Mouse (Mus musculus) ovary, postnatal 36 days (tissue): Measurements from ENCODE around the gene Stom.
A peak's percentile ranks its signal among the peaks of the same experiment; 100 is the strongest.

Source experiments
- DNase-seq: peaks from one replicate; pipeline ENCODE4 v3.0.0; 2022; ENCODE audit warnings: low spot score, mixed read lengths

Gene Stom

DNA sequence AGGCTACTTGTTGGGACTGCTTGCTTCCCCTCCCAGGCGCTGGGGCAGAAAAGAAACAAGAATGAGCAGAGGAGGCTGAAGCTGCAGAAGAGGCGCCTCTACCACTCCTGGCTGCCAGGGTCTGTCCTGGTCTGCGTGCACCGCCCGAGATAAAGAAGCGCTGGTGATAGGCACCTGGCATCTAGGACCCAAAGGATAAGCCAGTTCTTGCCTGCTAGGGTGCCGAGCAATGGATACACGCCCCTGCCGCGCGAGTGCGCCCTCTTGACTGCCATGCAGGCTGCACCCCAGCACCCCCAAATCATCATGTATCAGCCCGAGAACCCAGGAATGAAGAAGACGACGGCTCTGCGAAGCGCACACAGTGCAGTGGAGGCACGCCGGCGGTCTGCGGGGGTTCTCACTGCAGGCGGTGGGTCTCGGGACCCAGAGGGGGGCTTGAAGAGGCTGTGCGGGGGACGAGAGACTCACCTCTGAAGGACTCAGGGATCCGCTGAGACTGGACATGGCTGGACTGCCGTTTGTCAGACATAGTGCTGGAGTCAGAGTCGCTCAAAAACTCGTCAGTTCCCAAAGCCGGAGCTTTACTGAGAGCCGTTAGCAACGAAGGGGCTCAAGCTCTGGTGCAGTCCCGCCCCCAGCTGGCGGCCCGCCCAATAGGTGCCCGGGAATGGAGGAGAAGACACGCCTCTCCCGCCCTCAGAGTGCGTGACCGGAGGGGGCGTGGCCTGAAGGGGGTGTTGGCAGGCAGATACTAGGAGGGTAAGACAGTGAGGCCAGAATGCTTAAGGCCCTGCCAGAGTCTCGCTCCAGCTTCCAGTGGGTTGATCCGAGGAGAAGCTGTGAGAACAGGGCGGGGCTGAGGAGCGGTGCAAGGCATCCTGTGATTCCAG, at the start of gene Stom:
Stom (minus strand) TSS at position 589 of the 893 bp plus-strand sequence.
- DNase-seq = peak; percentile 100

- DNase-seq = no peak
Observed at GRCm38 (mm10) chr2:35385441-35385871, 48.7 kb upstream of the Stom start.

DNA sequence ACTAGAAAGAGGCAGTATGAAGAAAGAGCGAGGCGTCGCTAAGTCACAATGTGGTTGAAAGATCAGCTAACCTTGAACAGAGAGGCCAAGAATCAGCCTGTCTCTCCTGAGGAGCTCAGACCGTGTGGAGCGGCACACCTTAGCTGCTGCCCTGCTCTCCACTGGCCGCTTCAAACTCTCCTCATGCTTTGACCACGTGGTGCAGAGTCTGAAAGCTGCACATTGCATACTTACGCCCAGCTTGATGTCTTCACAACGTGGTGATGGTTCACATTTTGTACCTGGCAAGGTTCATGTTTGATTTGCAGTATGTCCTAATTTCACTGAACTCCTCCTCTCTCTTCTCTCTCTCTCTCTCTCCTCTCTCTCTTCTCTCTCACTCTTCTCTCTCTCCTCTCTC, 42.5 kb upstream of the Stom start:
- no peak for DNase-seq

DNA sequence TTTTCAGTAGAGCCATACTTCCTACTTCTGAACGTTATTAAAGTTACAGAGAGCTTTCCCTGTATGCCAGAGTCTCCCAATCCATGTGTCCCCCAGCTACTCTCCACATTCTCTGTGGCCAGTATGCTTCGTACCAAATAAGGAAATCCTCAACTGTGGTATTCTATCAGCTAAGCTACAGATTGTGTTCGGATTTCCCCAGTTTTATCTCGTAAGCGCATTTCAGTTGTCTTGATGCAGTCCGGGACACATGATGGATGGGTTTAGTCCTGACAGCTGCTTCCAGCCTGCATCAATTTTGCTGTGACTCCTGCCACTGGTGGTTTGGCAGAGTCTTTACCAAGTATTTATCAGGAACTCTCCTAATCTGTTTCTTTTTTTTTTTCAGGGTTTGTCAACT, 40.8 kb upstream of the Stom start:
- DNase-seq = no peak

GRCm38 (mm10) chr2:35373003-35373402, 36.2 kb upstream of the Stom start:
- DNase-seq = no peak

GRCm38 (mm10) chr2:35370686-35371085, 33.9 kb upstream of the Stom start:
- DNase-seq = no peak

- no peak for DNase-seq
Observed at GRCm38 (mm10) chr2:35367629-35368028, 30.9 kb upstream of the Stom start, which contains the start of gene 4930568D16Rik. TSS of gene 4930568D16Rik (minus strand) at chr2:35367729.

DNA sequence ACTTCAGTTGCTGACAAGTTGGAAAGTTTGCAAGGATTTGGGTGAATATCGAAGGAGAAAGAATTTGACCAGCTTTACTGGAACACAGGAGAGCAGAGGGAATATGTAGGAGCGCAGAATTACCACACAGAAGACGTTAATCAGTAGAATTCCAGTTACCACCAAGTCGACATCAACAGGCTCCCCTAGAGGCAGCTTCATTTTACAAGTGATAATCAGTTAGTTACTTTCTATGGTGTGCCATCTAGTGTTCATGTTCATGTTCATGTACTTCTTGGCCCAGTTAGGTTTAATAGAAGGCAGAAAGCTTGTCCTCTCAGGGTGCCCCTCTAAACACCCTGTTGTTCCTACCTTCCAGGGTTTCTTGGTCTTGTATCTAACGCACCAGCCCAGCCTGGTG, 12.4 kb upstream of the Stom start:
- DNase-seq = no peak

DNA sequence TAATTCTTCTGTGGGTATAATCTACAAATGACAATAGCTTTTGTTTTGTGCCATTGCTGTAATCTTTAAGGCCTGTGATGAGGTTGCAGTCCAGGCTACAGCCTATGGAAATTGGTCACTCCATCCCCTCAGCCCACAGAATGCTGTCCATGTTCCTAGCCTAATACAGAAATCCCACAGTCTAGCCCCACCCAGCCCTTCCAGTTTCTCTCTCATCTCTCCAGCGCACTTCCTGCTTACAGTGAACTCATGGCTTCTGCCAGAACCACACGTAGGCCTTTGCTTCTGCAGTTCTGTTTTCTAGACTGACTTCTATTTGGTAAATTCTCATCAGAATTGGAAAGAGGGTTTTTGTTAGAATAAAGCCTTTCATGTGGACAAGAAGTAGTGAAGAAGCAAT, 9.2 kb upstream of the Stom start:
- no peak for DNase-seq

DNA sequence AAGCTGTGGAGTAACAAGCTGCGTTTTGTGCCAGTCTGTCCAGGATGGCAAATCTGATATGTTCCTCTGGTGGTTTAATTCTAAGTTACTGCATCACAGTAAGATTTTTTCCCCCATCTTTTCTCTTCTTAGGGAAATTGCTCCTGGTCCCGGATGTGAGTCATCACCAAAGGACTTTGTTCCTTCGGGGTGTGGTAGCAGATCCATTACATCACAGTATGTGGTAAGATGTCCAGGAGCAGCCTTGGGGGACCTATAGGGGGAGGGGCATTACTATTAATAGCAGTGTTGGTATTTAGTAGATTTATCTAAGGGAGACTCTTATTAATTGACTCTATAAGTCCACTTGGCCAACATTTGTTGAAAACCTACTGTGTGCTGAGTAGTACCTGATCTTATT, 5.8 kb upstream of the Stom start:
- no peak for DNase-seq

- DNase-seq = no peak
Observed at GRCm38 (mm10) chr2:35338707-35339106, 1.9 kb upstream of the Stom start.

GRCm38 (mm10) chr2:35338036-35338435, 1.3 kb upstream of the Stom start:
- no peak for DNase-seq

DNA sequence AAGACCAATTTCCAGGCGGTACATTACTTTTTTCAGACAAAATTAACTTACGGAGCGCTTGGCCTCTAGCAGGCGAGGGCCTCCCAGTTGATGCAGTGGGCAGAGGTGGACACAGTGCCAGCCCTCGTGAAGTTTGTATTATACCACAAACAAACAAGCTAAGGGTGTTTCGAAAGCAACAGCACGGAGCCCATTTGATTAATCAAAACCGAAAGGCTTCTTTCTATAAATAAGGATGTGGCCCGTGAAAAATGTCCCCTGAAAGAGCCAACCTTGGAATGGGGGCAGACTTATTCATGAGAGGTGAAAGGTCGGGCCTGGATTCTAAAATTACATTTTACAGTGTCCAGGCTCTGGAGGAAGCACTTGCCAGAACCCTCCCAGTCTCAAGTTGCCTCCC, 643 bp upstream of the Stom start:
- no peak for DNase-seq

DNA sequence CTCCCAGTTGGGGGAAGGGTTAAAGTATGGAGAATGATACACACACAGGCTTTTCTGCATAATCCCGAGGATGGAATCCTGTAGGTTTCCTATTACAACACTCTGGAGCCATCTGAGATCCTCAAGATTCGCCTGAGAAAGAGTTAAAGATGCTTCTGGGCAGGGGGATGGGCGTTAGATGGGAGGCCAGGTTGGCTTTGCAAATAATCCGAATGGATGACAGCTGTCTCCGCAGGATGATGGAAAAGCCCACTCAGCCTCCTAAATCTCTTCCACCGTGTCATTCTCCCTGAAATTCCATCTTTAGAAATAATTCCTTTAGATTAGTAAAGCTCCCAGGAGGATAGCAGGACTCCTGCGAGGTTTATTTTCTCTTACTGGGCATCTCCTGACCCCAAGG, 1.2 kb downstream of the Stom start:
- no peak for DNase-seq

- DNase-seq = no peak
Observed at GRCm38 (mm10) chr2:35333670-35334069, 3.1 kb downstream of the Stom start.

- no peak for DNase-seq
Observed at GRCm38 (mm10) chr2:35331205-35331604, 5.6 kb downstream of the Stom start.

DNA sequence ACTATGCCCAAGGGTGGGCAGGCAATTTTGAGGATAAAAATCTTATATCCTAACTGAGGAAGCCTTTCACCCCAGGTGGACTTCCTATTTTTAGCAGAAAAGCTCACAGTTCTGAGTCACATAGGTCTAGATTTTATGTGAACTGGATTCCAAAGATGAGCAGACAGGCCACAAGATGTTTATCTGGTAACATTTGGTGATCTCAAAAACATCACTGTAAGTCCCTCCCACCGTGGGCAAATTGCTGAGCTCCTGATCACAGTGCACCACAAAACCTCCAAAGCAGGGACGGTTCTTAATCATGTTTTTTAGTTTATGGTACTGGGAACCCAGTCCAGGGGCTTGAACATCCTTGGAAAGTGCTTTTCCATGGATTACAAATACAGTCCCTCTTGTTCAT, 7.7 kb downstream of the Stom start:
- no peak for DNase-seq

DNA sequence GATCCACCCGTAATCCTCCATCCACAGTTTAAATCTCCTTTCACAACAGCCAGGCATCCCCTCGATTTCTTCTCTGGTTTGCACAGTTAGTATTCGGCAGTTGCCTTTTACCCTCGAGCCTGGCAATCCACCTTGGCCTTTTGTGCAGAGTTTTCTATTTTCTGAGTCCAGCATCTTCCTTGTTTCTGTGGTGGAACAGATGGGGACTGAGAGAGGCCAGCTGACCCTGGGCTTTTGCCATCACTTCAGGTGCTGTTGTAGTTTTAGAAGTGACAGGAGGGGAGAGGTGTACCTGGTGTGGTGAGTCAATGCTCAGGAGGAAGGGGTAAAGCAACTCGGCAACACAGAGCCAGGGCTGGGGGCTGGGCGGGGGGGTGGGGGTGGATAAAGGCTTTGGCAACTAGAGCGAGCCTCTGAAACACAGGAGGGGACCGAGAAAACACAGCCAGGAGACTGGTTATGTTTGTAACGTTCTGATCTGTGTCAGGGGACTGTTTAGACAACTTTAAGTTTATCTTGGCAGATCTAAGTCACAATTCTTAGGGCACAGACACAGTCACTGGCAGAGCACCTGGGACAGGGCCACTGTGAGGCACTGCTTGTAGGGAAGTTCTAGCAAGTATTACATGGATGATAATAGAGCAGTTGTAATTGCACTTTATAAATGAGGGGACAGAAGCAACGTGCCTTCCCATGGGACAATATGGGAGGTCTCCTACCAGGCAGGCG, 8.5 kb downstream of the Stom start:
- no peak for DNase-seq

- DNase-seq = no peak
Observed at GRCm38 (mm10) chr2:35327583-35327982, 9.2 kb downstream of the Stom start.

GRCm38 (mm10) chr2:35326931-35327330, 9.8 kb downstream of the Stom start:
- no peak for DNase-seq

- no peak for DNase-seq
Observed at GRCm38 (mm10) chr2:35325930-35326329, 10.8 kb downstream of the Stom start.

- DNase-seq = peak; percentile 42
Observed at GRCm38 (mm10) chr2:35322404-35323164, 14.2 kb downstream of the Stom start.
